Mouse (Mus musculus): ENCODE data around the gene Crygd. TPM values are rescaled to one million over a fixed set of nuclear protein-coding genes. Genes with fewer than 3 reads are reported as not detected.

The Crygd gene
- total RNA-seq, 2 experiments from 2014 or later: not detected

DNA sequence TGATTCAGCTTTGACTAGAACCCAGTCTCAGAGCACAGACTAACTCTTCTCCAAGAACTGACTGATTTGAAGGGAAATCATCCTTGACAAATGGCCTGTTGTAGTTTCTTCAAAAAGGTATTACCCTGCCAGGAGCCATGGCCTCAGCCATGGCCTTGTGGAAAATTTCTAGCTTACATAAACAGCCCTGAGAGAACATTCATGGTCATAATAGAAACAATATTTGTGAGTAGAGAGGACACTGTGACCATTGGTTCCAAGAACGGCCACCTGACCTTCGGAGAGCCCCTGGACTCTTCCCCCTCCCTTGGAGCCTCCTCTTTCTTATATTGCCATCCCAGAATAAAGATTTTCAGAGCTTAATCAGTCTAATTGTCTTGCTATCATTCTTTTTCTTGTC lies 19.8 kb downstream of the Crygd start:
- no peak for DNase-seq

DNA sequence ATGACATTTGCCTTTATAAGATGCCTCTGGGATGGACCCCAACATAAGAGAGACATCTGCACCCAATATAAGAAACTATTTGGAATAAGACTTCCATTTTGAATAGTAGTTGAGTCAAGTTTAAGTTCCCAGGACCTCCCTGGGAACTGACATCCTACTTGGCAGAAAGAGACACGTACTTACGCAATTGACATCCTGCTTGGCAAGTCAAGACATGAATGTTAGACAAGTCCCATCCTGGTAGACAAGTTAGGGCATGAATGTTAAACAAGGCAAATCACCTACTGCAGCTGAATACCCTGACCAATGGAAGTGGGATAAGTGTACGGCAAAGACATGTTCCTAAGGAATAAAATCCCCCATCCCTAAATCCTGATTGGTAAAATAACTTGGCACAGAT lies 21.4 kb downstream of the Crygd start:
- no peak for DNase-seq

DNA sequence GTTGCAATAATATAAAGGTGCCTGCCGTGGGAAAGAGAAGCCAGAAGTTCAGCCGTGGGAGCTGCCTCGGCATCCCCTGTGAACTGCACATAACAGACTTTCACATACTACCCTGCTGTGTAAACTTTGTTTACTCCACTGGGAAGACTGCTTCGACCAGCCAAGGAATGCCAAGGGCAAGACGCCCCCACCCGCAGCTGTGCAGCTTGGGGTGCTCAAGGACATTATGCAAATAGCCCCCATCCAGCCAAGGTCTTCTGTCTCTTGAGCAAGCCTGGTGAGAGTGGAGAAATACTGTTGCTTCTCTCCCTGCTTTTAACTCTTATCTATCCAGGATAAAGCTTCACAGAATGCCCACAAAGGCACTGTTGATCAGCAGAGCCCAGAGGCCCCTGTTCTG lies 22.4 kb downstream of the Crygd start:
- DNase-seq: no peak

DNA sequence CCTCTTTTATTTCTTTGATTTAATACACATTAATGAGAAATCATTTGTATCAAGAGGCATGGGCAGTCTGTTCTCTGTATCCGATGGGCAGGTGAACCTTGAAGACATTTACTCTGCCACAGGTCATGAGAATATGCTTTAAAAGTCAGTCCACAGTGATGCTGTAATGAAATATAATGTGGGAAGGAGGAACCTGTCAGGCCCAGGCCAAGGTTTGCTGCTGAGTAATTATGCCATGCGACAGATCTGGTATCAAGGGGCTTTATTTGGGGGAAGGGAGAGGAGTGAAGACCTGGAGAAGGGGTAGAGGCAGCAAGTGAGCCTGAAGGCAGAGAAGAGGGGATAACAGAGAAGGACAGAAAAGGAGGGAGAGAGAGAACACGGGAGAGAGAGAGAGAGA lies 23.6 kb downstream of the Crygd start:
- no peak for DNase-seq

DNA sequence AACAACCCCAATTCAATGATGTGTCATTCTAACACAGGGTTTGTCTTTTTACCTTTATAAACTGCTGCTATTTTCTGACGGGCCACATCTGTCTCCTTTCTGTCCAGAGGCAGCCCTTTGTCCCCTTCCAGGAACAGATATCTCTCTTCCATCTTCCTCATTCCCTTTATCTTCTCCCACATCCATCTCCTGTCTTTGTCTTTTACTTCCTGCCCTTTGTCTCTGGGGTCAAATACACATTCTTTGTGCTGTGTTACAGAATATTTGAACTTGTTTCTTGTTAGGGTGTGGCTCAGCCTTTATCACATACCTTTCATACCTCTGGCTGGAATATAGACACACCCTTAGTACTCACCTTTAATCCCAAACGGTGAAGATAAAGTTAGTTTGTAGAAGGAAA lies 25.7 kb downstream of the Crygd start:
- DNase-seq: no peak

DNA sequence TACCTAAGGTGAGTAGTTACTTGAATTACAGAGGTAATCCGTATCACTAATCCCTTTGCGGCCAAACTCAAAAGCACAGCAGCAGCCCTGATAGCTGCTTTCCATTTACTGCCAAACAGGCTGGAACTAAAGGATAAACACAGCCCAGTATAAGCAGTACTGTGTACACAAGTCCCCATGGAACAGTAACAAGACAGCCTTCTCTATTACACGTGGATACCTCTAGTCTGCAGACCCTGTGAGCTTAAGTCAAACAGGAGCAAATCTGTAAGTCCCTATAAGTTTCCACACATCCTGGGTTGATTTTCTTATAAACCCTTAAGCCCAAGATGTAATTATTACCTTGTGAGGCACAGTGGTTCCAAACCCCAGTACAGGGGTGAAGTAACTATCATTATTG lies 27.7 kb downstream of the Crygd start:
- no peak for DNase-seq

DNA sequence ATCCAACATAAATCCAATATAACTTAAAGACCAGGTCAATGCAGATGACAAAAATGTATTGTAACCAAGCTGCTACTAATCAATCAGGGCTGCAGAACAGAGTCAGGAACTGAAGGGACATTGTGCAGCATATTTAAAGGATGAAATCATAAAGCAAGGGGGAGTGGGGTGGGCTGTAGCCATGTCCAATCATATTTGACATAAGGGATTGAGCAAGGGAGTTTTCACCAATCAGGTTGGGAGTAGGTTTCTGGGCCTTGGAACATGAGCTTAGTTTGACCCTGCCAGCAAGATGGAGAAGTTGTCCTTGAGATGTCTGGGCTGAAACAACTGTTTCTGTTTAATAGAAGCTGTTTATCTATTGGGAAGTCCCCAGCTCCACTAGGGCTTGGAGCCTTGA lies 30.6 kb downstream of the Crygd start, which contains the start of gene Akr1cl:
TSS of gene Akr1cl (minus strand) at position 119 of the 400 bp plus-strand sequence.
- no peak for DNase-seq

DNA sequence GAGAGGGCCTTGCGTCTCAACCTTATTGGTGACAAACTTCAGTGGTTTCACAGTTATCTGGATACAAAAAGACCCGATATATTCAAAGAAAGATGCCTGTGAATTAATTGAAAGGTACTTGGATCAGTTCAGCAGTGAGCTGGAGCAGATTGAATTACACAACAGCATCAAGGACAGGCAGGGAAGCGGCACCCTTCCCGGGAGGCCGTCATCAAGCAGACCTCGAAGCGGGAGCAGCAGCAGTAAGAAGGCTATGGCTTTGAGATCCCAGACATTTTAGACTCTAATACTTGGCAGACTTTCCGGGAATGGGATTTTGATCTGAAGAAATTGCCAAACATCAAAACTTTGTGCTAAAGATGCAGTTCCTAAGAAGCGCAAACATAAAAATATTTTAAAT lies 35.0 kb downstream of the Crygd start:
- DNase-seq: no peak

DNA sequence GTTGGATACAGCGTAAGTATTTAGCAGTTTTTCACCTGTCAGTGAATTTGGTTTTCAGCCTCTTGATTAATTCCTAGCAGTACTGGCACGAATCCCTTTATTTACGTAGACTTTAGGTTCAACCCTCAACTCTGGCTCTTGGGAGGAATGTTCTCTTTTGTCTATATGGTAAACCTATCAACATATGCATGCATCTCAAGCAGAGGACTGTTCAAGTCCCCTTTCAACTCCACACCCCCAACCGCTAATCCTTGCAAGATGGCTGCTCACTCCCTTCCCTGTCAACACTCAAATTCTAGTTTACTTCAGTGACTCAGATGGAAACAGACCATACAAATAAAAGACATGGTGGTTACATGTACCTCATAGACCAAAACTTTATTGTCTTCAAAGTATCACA lies 50.5 kb downstream of the Crygd start:
- DNase-seq: no peak

Other genes with a start within 250 kb of the Crygd start
- 1 to 10 TPM; 5.2 to 5.7 TPM for gene Plekhm3, start 106.6 kb downstream of the Crygd start, total RNA-seq (2021)
- gene Akr1cl, start 30.7 kb downstream of the Crygd start, total RNA-seq (2021): not detected
- not detected for gene Cryge, start 12.3 kb downstream of the Crygd start, total RNA-seq (2021)
- gene Crygc, start 10.2 kb upstream of the Crygd start, total RNA-seq (2021): not detected
- not detected for gene Crygb, start 18.8 kb upstream of the Crygd start, total RNA-seq (2021)
- gene Cryga, start 39.9 kb upstream of the Crygd start, total RNA-seq (2021): not detected
- gene Gm28845, start 56.1 kb upstream of the Crygd start, total RNA-seq (2021): not detected
- not detected for gene D630023F18Rik, start 59.8 kb upstream of the Crygd start, total RNA-seq (2021)
- gene Idh1, start 123.0 kb upstream of the Crygd start, total RNA-seq (2021): 10 to 100 TPM; 20.9 to 46.4 TPM
- gene Pikfyve, start 123.2 kb upstream of the Crygd start, total RNA-seq (2021): 1 to 10 TPM; 7.5 to 7.7 TPM
- not detected for gene Pth2r, start 218.6 kb upstream of the Crygd start, total RNA-seq (2021)

All from gastrocnemius, postnatal 25 days (tissue).